Mouse (Mus musculus): ENCODE results near the gene Tcp11x2. TPM values are rescaled to one million over a fixed set of nuclear protein-coding genes. Genes with fewer than 3 reads are reported as not detected.

Gene Tcp11x2
- polyA plus RNA-seq (2015; fragmentation: Nextera tagmentation; extraction: Ambion mirVana) = not detected in 2 replicates

- no peak for ATAC-seq (ENCODE audit: borderline replicate concordance, extremely low read depth, low FRiP score, low TSS enrichment)
- Histone ChIP-seq H3K4me2 (no peak within 1 kb of the TSS), H3K27me3 (no peaks in the 10 kb centered on the region), H3K4me3 (no peak within 1 kb of the TSS), H3K9me3 (no peaks in the 10 kb centered on the region), H3K9ac (no peak within 1 kb of the TSS), H3K27ac (no peak within 1 kb of the TSS), H3K4me1 (no peaks in the 10 kb centered on the region), H3K36me3 (no peaks in the 10 kb centered on the region)
- WGBS = 57% methylated on average over 1 of the region's 1 CpGs
Measured at GRCm38 (mm10) chrX:135693633-135694032, at the start of gene Tcp11x2. Tcp11x2 (minus strand) TSS chrX:135693790.

GRCm38 (mm10) chrX:135743056-135743355 lies 49.4 kb upstream of the Tcp11x2 start:
- H3K9ac ChIP-seq = peak overlapping the region; percentile 66
- no peaks in the 10 kb centered on the region for H3K9me3 ChIP-seq
- H3K27me3 ChIP-seq = no peaks in the 10 kb centered on the region
- H3K4me2 ChIP-seq = peak overlapping the region; percentile 58
- no peak for ATAC-seq (ENCODE audit: borderline replicate concordance, extremely low read depth, low FRiP score, low TSS enrichment)
- no peak overlapping the region for H3K27ac ChIP-seq
- no peaks in the 10 kb centered on the region for H3K4me1 ChIP-seq
- H3K4me3 ChIP-seq = peak overlapping the region; percentile 63
- 18% methylated on average over 7 of the region's 7 CpGs for WGBS
- no peaks in the 10 kb centered on the region for H3K36me3 ChIP-seq

- peak within 1 kb of the TSS; percentile 66 for H3K9ac ChIP-seq
- no peaks in the 10 kb centered on the region for H3K4me1 ChIP-seq
- peak within 1 kb of the TSS; percentile 57 for H3K27ac ChIP-seq
- peak; percentile 97 for ATAC-seq (ENCODE audit: borderline replicate concordance, extremely low read depth, low FRiP score, low TSS enrichment)
- no peaks in the 10 kb centered on the region for H3K9me3 ChIP-seq
- peak within 1 kb of the TSS; percentile 63 for H3K4me3 ChIP-seq
- no peaks in the 10 kb centered on the region for H3K27me3 ChIP-seq
- H3K4me2 ChIP-seq = peak within 1 kb of the TSS; percentile 58
- H3K36me3 ChIP-seq = no peaks in the 10 kb centered on the region
- 17% methylated on average over 48 of the region's 48 CpGs for WGBS
Measured at GRCm38 (mm10) chrX:135742304-135743055, 48.9 kb upstream of the Tcp11x2 start, which contains the start of the genes Armcx5 and Gprasp1. Armcx5 (plus strand) TSS chrX:135742733. Gprasp1 (plus strand) TSS chrX:135742733.

DNA sequence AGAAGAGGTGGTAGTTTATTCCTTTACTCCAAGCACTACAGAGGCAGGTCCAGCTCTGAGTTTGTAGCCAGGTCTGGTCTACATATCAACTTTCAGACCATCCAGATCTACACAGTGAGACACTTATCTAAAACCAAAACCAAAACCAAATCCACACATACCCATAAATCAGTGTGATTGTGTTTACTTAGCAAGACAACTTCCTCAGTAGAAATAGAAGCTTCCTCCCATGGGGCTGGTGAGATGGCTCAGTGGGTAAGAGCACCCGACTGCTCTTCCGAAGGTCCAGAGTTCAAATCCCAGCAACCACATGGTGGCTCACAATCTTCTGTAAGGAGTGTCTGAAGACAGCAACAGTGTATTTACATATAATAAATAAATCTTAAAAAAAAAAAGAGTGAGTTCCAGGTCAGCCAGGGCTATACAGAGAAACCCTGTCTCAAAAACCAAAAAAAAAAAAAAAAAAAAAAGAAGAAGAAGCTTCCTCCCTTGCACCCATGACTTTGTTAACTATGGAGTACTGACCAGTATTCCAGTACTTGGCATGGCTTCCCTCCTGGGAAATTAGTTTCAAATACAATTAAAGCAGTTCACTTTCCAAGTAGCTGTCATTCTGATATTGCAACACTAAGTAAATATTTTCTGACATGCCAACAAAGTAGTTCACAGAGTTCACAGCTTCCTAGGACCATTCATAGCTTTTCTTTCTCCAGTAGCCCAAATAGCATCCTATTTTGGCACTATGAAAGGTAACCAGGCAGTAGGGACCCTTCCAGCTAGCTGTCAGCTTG lies 45.3 kb upstream of the Tcp11x2 start:
- ATAC-seq (ENCODE audit: borderline replicate concordance, extremely low read depth, low FRiP score, low TSS enrichment) = no peak
- Histone ChIP-seq H3K4me1 (no peaks in the 10 kb centered on the region), H3K9ac (no peak overlapping the region), H3K9me3 (no peaks in the 10 kb centered on the region), H3K27me3 (no peaks in the 10 kb centered on the region), H3K36me3 (no peaks in the 10 kb centered on the region), H3K4me2 (no peak overlapping the region), H3K4me3 (no peak overlapping the region), H3K27ac (no peak overlapping the region)
- WGBS = 90% methylated on average over 2 of the region's 2 CpGs

- Histone ChIP-seq H3K27me3 (peaks cover 8% of the 10 kb centered on the region; the same call in 1 of the 2 replicates), H3K4me3 (no peak within 1 kb of the TSS), H3K9me3 (no peaks in the 10 kb centered on the region), H3K4me1 (no peaks in the 10 kb centered on the region), H3K9ac (no peak within 1 kb of the TSS), H3K27ac (no peak within 1 kb of the TSS), H3K36me3 (no peaks in the 10 kb centered on the region), H3K4me2 (no peak within 1 kb of the TSS)
- WGBS = 71% methylated on average over 10 of the region's 10 CpGs
- ATAC-seq (ENCODE audit: borderline replicate concordance, extremely low read depth, low FRiP score, low TSS enrichment) = no peak
Measured at GRCm38 (mm10) chrX:135725161-135725560, 31.6 kb upstream of the Tcp11x2 start, which contains the start of gene Tmsb15a. Tmsb15a (minus strand) TSS chrX:135725261.

GRCm38 (mm10) chrX:135712845-135713244 lies 19.3 kb upstream of the Tcp11x2 start:
- Histone ChIP-seq H3K9me3 (no peaks in the 10 kb centered on the region), H3K4me1 (no peaks in the 10 kb centered on the region), H3K9ac (no peak overlapping the region), H3K4me3 (no peak overlapping the region), H3K27me3 (no peaks in the 10 kb centered on the region), H3K27ac (no peak overlapping the region), H3K36me3 (no peaks in the 10 kb centered on the region), H3K4me2 (no peak overlapping the region)
- ATAC-seq (ENCODE audit: borderline replicate concordance, extremely low read depth, low FRiP score, low TSS enrichment) = no peak
- WGBS = 76% methylated on average over 2 of the region's 2 CpGs

GRCm38 (mm10) chrX:135704349-135704748 lies 10.8 kb upstream of the Tcp11x2 start:
- no peak for ATAC-seq (ENCODE audit: borderline replicate concordance, extremely low read depth, low FRiP score, low TSS enrichment)
- H3K4me1 ChIP-seq = no peaks in the 10 kb centered on the region
- no peaks in the 10 kb centered on the region for H3K36me3 ChIP-seq
- no peak overlapping the region for H3K4me2 ChIP-seq
- no peak overlapping the region for H3K9ac ChIP-seq
- H3K4me3 ChIP-seq = no peak overlapping the region
- no peaks in the 10 kb centered on the region for H3K9me3 ChIP-seq
- H3K27me3 ChIP-seq = no peaks in the 10 kb centered on the region
- no peak overlapping the region for H3K27ac ChIP-seq
- 27% methylated on average over 2 of the region's 2 CpGs for WGBS

DNA sequence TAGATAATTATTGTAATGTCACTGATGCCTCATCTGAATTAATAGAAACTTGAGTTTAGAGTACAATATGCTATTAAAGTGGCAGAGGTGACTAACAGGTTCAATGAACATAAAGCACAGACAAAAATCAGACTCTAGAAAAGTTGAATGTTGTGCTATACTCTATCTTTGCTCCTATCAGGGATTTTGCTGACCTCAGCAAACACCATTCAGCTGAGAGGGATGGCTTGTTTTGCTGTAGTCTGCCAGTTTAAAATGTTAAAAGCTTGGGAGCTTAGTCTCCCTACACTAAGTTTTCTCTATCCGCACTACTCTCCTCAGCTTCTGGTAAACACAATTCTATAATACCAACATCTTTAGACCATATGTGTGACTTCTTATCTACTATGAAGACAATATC lies 9.5 kb upstream of the Tcp11x2 start:
- Histone ChIP-seq H3K9ac (no peak overlapping the region), H3K4me3 (no peak overlapping the region), H3K4me1 (no peaks in the 10 kb centered on the region), H3K27ac (no peak overlapping the region), H3K4me2 (no peak overlapping the region), H3K27me3 (no peaks in the 10 kb centered on the region), H3K9me3 (no peaks in the 10 kb centered on the region), H3K36me3 (no peaks in the 10 kb centered on the region)
- WGBS = 78% methylated on average over 1 of the region's 1 CpGs
- ATAC-seq (ENCODE audit: borderline replicate concordance, extremely low read depth, low FRiP score, low TSS enrichment) = no peak

- H3K9ac ChIP-seq = no peak overlapping the region
- no peak overlapping the region for H3K4me3 ChIP-seq
- no peaks in the 10 kb centered on the region for H3K9me3 ChIP-seq
- 75% methylated on average over 3 of the region's 3 CpGs for WGBS
- no peaks in the 10 kb centered on the region for H3K27me3 ChIP-seq
- no peaks in the 10 kb centered on the region for H3K4me1 ChIP-seq
- no peak for ATAC-seq (ENCODE audit: borderline replicate concordance, extremely low read depth, low FRiP score, low TSS enrichment)
- H3K4me2 ChIP-seq = no peak overlapping the region
- no peak overlapping the region for H3K27ac ChIP-seq
- no peaks in the 10 kb centered on the region for H3K36me3 ChIP-seq
Measured at GRCm38 (mm10) chrX:135687802-135688201, 5.8 kb downstream of the Tcp11x2 start.

GRCm38 (mm10) chrX:135681858-135682257 lies 11.7 kb downstream of the Tcp11x2 start:
- no peaks in the 10 kb centered on the region for H3K36me3 ChIP-seq
- H3K4me2 ChIP-seq = no peak overlapping the region
- 68% methylated on average over 2 of the region's 2 CpGs for WGBS
- no peak overlapping the region for H3K4me3 ChIP-seq
- H3K27me3 ChIP-seq = no peaks in the 10 kb centered on the region
- no peak overlapping the region for H3K27ac ChIP-seq
- ATAC-seq (ENCODE audit: borderline replicate concordance, extremely low read depth, low FRiP score, low TSS enrichment) = no peak
- no peak overlapping the region for H3K9ac ChIP-seq
- no peaks in the 10 kb centered on the region for H3K4me1 ChIP-seq
- H3K9me3 ChIP-seq = no peaks in the 10 kb centered on the region

GRCm38 (mm10) chrX:135652173-135652772 lies 41.3 kb downstream of the Tcp11x2 start:
- Histone ChIP-seq H3K27ac (no peak overlapping the region), H3K9me3 (no peaks in the 10 kb centered on the region), H3K27me3 (no peaks in the 10 kb centered on the region), H3K36me3 (no peaks in the 10 kb centered on the region), H3K4me3 (no peak overlapping the region), H3K9ac (no peak overlapping the region), H3K4me1 (no peaks in the 10 kb centered on the region), H3K4me2 (no peak overlapping the region)
- 35% methylated on average over 9 of the region's 9 CpGs for WGBS
- ATAC-seq (ENCODE audit: borderline replicate concordance, extremely low read depth, low FRiP score, low TSS enrichment) = no peak

GRCm38 (mm10) chrX:135627605-135628004 lies 66.0 kb downstream of the Tcp11x2 start, which contains the start of gene Prame:
Prame (minus strand) TSS chrX:135627705.
- H3K9ac ChIP-seq = no peak within 1 kb of the TSS
- no peaks in the 10 kb centered on the region for H3K27me3 ChIP-seq
- no peak within 1 kb of the TSS for H3K4me3 ChIP-seq
- no peak within 1 kb of the TSS for H3K4me2 ChIP-seq
- WGBS = 88% methylated on average over 11 of the region's 11 CpGs
- no peak within 1 kb of the TSS for H3K27ac ChIP-seq
- no peak for ATAC-seq (ENCODE audit: borderline replicate concordance, extremely low read depth, low FRiP score, low TSS enrichment)
- H3K9me3 ChIP-seq = no peaks in the 10 kb centered on the region
- H3K4me1 ChIP-seq = no peaks in the 10 kb centered on the region
- H3K36me3 ChIP-seq = no peaks in the 10 kb centered on the region
